Mouse (Mus musculus): ENCODE results near the gene Ndufaf2. TPM values are rescaled to one million over a fixed set of nuclear protein-coding genes. Genes with fewer than 3 reads are reported as not detected.
A peak's percentile ranks its signal among the peaks of the same experiment; 100 is the strongest.

Gene Ndufaf2
- total and polyA plus RNA-seq, 3 experiments, result 37.1 to 117 (median 51.2) TPM

DNA sequence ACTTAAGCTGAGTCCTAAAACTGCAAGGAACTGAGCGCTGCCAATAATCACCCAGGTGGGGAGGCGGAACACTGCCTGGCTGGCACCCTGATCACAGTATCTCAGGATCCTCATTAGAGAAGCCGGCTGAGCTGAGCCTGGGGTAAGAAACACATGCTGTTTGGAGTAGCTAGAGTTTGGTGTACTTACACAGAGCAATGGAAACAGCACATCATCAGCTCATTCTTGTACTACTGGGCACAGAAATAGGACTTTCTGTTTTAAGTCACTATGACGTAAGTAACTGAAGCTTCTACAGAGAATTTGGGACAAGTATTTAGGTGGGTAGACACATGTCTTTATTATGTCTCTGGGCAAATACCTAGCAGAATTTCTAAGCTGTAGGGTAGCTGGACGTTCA is 72.4 kb downstream of the Ndufaf2 start (continued):
- no peak for TF ChIP-seq NRF1 (IDR thresholded peaks at IDR 0.05; ENCODE audit: low read depth, low read length)
- peak; percentile 43 for TF ChIP-seq HCFC1 (IDR thresholded peaks at IDR 0.05; ENCODE audit: low read depth, low read length)
- TF ChIP-seq CHD1 (IDR thresholded peaks at IDR 0.05; ENCODE audit: low read depth, low read length), result no peak
- 0 out of 2 replicates have a peak, but pooled peaks have one; percentile 43 for TF ChIP-seq MAFK (IDR thresholded peaks at IDR 0.05; ENCODE audit: insufficient replicate concordance, low read length)
- TF ChIP-seq PAX5 (IDR thresholded peaks at IDR 0.05; ENCODE audit: low read length), result no peak
- TF ChIP-seq EP300 (IDR thresholded peaks at IDR 0.05; ENCODE audit: low read length), result peak; percentile 95
- no peak for TF ChIP-seq E2F4 (IDR thresholded peaks at IDR 0.05; ENCODE audit: insufficient replicate concordance, low read depth, low read length)

DNA sequence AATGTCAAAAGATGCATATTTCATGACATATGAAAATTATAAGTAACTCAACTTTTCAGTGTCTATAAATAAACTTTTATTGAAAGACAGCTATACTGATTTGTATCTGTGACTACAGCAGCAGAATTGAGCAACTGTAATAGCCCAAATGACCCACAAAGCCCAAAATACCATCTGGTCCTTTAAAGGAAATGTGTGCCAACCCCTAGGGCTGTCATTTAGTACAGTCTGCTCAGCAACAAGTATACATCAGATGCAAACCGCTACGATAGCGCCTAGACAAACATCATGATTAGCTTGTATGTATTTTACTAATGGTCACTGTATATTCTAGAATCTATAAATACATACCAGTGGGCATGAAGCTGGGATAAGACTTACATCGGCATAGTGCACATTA is 74.3 kb downstream of the Ndufaf2 start:
- no peak overlapping the region for H3K27ac ChIP-seq (ENCODE audit: insufficient read depth, low read depth)
- dilution Hi-C loops (cut with MboI; ENCODE audit: extremely low pct_ligation_motif_present, extremely low pct_unique_long_range_greater_than_20kb, low sequenced_read_pairs), result no loop called here
- H3K79me2 ChIP-seq (replicated peaks; ENCODE audit: control insufficient read depth, extremely low read depth, insufficient read depth, poor library complexity, severe bottlenecking), result no peaks in the 10 kb centered on the region
- in situ Hi-C loops (cut with MboI; ENCODE audit: low pct_ligation_motif_present, low pct_unique_long_range_greater_than_20kb, low sequenced_read_pairs), result no loop called here
- TF ChIP-seq TCF12 (IDR thresholded peaks at IDR 0.05; ENCODE audit: low read depth, low read length) (no peak), USF1 (IDR thresholded peaks at IDR 0.05; ENCODE audit: low read depth, low read length) (no peak), MYC (IDR thresholded peaks at IDR 0.05; ENCODE audit: low read depth, low read length) (no peak), MEF2A (IDR thresholded peaks at IDR 0.05; ENCODE audit: borderline replicate concordance, low read depth, low read length) (no peak), JUND (conservative IDR thresholded peaks at IDR 0.05; ENCODE audit: low read depth, low read length) (no peak)
- no peaks in the 10 kb centered on the region for H3K27me3 ChIP-seq (replicated peaks)
- no peak for DNase-seq (ENCODE audit: extremely low read depth)
- peaks cover 3 to 35% of the 10 kb centered on the region in 2 experiments for H3K36me3 ChIP-seq (replicated peaks in 1 of 2; ENCODE audit: control insufficient read depth in 1 of 2, insufficient read depth in 1 of 2, low read length in 1 of 2)
- no peak overlapping the region for H3K4me2 ChIP-seq (ENCODE audit: insufficient read depth, low read depth, poor library complexity, severe bottlenecking)
- no peaks in the 10 kb centered on the region for H3K9me3 ChIP-seq (replicated peaks; ENCODE audit: low read length)
- no peak overlapping the region for H3K9ac ChIP-seq (ENCODE audit: insufficient read depth, low read depth)
- peaks cover 9 to 42% of the 10 kb centered on the region in 2 experiments for H3K4me1 ChIP-seq (ENCODE audit: control insufficient read depth in 1 of 2, insufficient read depth in 2 of 2)
- no peak overlapping the region for H3K4me3 ChIP-seq (replicated peaks in 1 of 3; ENCODE audit: low read depth in 2 of 3, low read length in 2 of 3, poor library complexity in 1 of 3)

DNA sequence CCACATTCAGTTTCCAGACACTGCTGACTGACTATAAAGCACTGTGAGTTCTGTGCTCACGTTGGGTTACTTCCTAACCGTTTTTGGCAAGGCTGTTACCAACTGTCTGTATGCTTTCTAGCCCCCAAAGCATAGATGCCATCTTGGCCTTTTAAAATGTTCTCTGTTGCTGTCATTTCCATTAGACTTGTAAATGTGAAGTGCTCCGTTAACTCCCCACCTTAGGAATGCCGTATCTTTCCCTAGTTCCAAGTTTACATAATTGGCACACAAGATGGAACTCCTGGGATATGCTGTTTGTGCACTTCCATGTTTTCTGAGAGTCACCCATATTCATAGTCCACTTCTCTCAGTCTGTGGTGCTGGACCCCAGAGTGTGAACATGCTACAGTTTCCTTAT is 80.5 kb downstream of the Ndufaf2 start:
- 0 out of 2 replicates have a peak, but pooled peaks have one; percentile 7 for TF ChIP-seq MYC (IDR thresholded peaks at IDR 0.05; ENCODE audit: low read depth, low read length)
- no peak for TF ChIP-seq SMC3 (IDR thresholded peaks at IDR 0.05; ENCODE audit: low read depth, low read length)
- H3K4me1 ChIP-seq (ENCODE audit: control insufficient read depth in 1 of 2, insufficient read depth in 2 of 2), result peaks cover 6 to 45% of the 10 kb centered on the region in 2 experiments; a peak in 3 of 4 replicates
- no peaks in the 10 kb centered on the region for H3K9me3 ChIP-seq (replicated peaks; ENCODE audit: low read length)
- peaks cover 3 to 28% of the 10 kb centered on the region in 2 experiments for H3K36me3 ChIP-seq (replicated peaks in 1 of 2; ENCODE audit: control insufficient read depth in 1 of 2, insufficient read depth in 1 of 2, low read length in 1 of 2)
- H3K9ac ChIP-seq (ENCODE audit: insufficient read depth, low read depth), result peak overlapping the region; percentile 51
- no peak for DNase-seq (ENCODE audit: extremely low read depth)
- peak overlapping the region; percentile 67 for H3K27ac ChIP-seq (ENCODE audit: insufficient read depth, low read depth)
- H3K27me3 ChIP-seq (replicated peaks), result no peaks in the 10 kb centered on the region
- H3K79me2 ChIP-seq (replicated peaks; ENCODE audit: control insufficient read depth, extremely low read depth, insufficient read depth, poor library complexity, severe bottlenecking), result no peaks in the 10 kb centered on the region
- peak overlapping the region; percentile 2 for H3K4me2 ChIP-seq (ENCODE audit: insufficient read depth, low read depth, poor library complexity, severe bottlenecking)
- no peak overlapping the region for H3K4me3 ChIP-seq (replicated peaks in 1 of 3; ENCODE audit: low read depth in 2 of 3, low read length in 2 of 3, poor library complexity in 1 of 3)
- dilution Hi-C loops (cut with MboI; ENCODE audit: extremely low pct_ligation_motif_present, extremely low pct_unique_long_range_greater_than_20kb, low sequenced_read_pairs), result no loop called here
- in situ Hi-C loops (cut with MboI; ENCODE audit: low pct_ligation_motif_present, low pct_unique_long_range_greater_than_20kb, low sequenced_read_pairs), result no loop called here

Data from CH12.LX (cell line).